Mouse (Mus musculus) MEL (cell line): ENCODE data around the gene Ripor2. TPM values are rescaled to one million over a fixed set of nuclear protein-coding genes. Genes with fewer than 3 reads are reported as not detected.

Experiments
- DNase-seq: peaks from one replicate; pipeline ENCODE4 v3.0.0; 2011; ENCODE audit warnings: low read depth, low spot score
- H3K27ac ChIP-seq: 2 replicates; pipeline ENCODE4 v1.5.1; 2012; ENCODE audit warnings: low read depth, mild to moderate bottlenecking, control low read depth, low read length, moderate library complexity; ENCODE audit not compliant: control insufficient read depth
- H3K27me3 ChIP-seq, 2 experiments: fragments of 150-350 bp in 1 of 2; sonication (generic) in 1 of 2; 2 replicates each; pipeline ENCODE4 v1.6.1; 2012; ENCODE audit warnings: low read length in 2 of 2, mild to moderate bottlenecking in 2 of 2, improper control_type of control experiment in 1 of 2, moderate library complexity in 1 of 2; ENCODE audit not compliant: insufficient read depth in 2 of 2, control insufficient read depth in 1 of 2
- H3K36me3 ChIP-seq, 2 experiments: 2 replicates each; pipeline ENCODE4 v1.6.1; 2012 to 2014; ENCODE audit warnings: low read length in 2 of 2, improper control_type of control experiment in 1 of 2, inconsistent platforms in 1 of 2, mild to moderate bottlenecking in 1 of 2; ENCODE audit not compliant: insufficient read depth in 2 of 2, control insufficient read depth in 1 of 2
- H3K4me1 ChIP-seq, 2 experiments: fragments of 150-350 bp in 1 of 2; sonication (generic) in 1 of 2; 2 replicates each; pipeline ENCODE4 v1.6.1; 2012; ENCODE audit warnings: low read length in 2 of 2, improper control_type of control experiment in 1 of 2, mild to moderate bottlenecking in 1 of 2; ENCODE audit not compliant: insufficient read depth in 2 of 2, control insufficient read depth in 1 of 2
- H3K4me3 ChIP-seq, 2 experiments: fragments of 150-350 bp in 1 of 2; sonication (generic) in 1 of 2; 2 replicates each; pipeline ENCODE4 v1.5.1; 2012; ENCODE audit warnings: low read depth in 2 of 2, low read length in 2 of 2, mild to moderate bottlenecking in 2 of 2, moderate library complexity in 2 of 2, control low read depth in 1 of 2, improper control_type of control experiment in 1 of 2; ENCODE audit not compliant: control insufficient read depth in 1 of 2, insufficient read depth in 1 of 2
- H3K79me2 ChIP-seq: 2 replicates; pipeline ENCODE4 v1.6.1; 2012; ENCODE audit warnings: mild to moderate bottlenecking, low read length, moderate library complexity; ENCODE audit not compliant: control insufficient read depth, poor library complexity, insufficient read depth
- H3K9ac ChIP-seq: 2 replicates; pipeline ENCODE4 v1.6.1; 2012; ENCODE audit warnings: low read depth, mild to moderate bottlenecking, control low read depth, low read length, moderate library complexity; ENCODE audit not compliant: control insufficient read depth, poor library complexity, severe bottlenecking
- H3K9me3 ChIP-seq: fragments of 150-350 bp; sonication (generic); replicated peaks from 2 replicates; pipeline ENCODE4 v1.6.1; 2012; ENCODE audit warnings: mild to moderate bottlenecking, low read length, improper control_type of control experiment, moderate library complexity; ENCODE audit not compliant: insufficient read depth
- CHD1 ChIP-seq: IDR thresholded peaks from 2 replicates; pipeline ENCODE4 v1.6.1; 2012; ENCODE audit warnings: low read depth, mild to moderate bottlenecking, inconsistent platforms, low read length, improper control_type of control experiment
- CHD2 ChIP-seq: IDR thresholded peaks from 2 replicates; pipeline ENCODE4 v1.6.1; 2011; ENCODE audit warnings: low read length, improper control_type of control experiment
- E2F4 ChIP-seq: IDR thresholded peaks from 2 replicates; pipeline ENCODE4 v1.6.1; 2011; ENCODE audit warnings: low read depth, low read length, improper control_type of control experiment, borderline replicate concordance
- ELF1 ChIP-seq: IDR thresholded peaks from 2 replicates; pipeline ENCODE4 v1.6.1; 2014; ENCODE audit warnings: low read depth, mild to moderate bottlenecking, inconsistent platforms, low read length, improper control_type of control experiment, moderate library complexity
- EP300 ChIP-seq, 2 experiments: IDR thresholded peaks; 2 replicates each; pipeline ENCODE4 v1.6.1; 2011; ENCODE audit warnings: improper control_type of control experiment in 2 of 2, low read length in 2 of 2, low read depth in 1 of 2, mild to moderate bottlenecking in 1 of 2
- GABPA ChIP-seq: IDR thresholded peaks from 2 replicates; pipeline ENCODE4 v1.6.1; 2012; ENCODE audit warnings: low read depth, mild to moderate bottlenecking, inconsistent platforms, low read length, improper control_type of control experiment, moderate library complexity
- KAT2A ChIP-seq: conservative IDR thresholded peaks from 2 replicates; pipeline ENCODE4 v1.6.1; 2012; ENCODE audit warnings: low read depth, low read length, improper control_type of control experiment, inconsistent platforms
- MAFK ChIP-seq: IDR thresholded peaks from 2 replicates; pipeline ENCODE4 v1.6.1; 2011; ENCODE audit warnings: low read depth, mild to moderate bottlenecking, low read length, improper control_type of control experiment, borderline replicate concordance
- MAZ ChIP-seq: IDR thresholded peaks from 2 replicates; pipeline ENCODE4 v1.6.1; 2012; ENCODE audit warnings: low read depth, mild to moderate bottlenecking, inconsistent platforms, low read length, improper control_type of control experiment
- MYB ChIP-seq: IDR thresholded peaks from 2 replicates; pipeline ENCODE4 v1.6.1; 2011; ENCODE audit warnings: mild to moderate bottlenecking, low read depth, low read length, improper control_type of control experiment
- MYC ChIP-seq: IDR thresholded peaks from 2 replicates; pipeline ENCODE4 v1.6.1; 2011; ENCODE audit warnings: low read depth, mild to moderate bottlenecking, low read length, improper control_type of control experiment, moderate library complexity
- NELFE ChIP-seq: IDR thresholded peaks from 2 replicates; pipeline ENCODE4 v1.6.1; 2011; ENCODE audit warnings: low read depth, low read length, improper control_type of control experiment
- POLR2AphosphoS2 ChIP-seq: IDR thresholded peaks from 2 replicates; pipeline ENCODE4 v1.6.1; 2011; ENCODE audit warnings: low read length, improper control_type of control experiment
- POLR2AphosphoS5 ChIP-seq: IDR thresholded peaks from 2 replicates; pipeline ENCODE4 v1.6.1; 2012; ENCODE audit warnings: low read depth, borderline replicate concordance, mild to moderate bottlenecking, inconsistent platforms, low read length, moderate library complexity, mixed read lengths
- RAD21 ChIP-seq: IDR thresholded peaks from 2 replicates; pipeline ENCODE4 v1.6.1; 2011; ENCODE audit warnings: mild to moderate bottlenecking, low read depth, low read length, improper control_type of control experiment
- SIN3A ChIP-seq: IDR thresholded peaks from 2 replicates; pipeline ENCODE4 v1.6.1; 2012; ENCODE audit warnings: low read length, improper control_type of control experiment, inconsistent platforms
- TBP ChIP-seq: IDR thresholded peaks from 2 replicates; pipeline ENCODE4 v1.8.0; 2011; ENCODE audit warnings: low read depth, low read length, improper control_type of control experiment
- TCF12 ChIP-seq: IDR thresholded peaks from 2 replicates; pipeline ENCODE4 v1.6.1; 2014; ENCODE audit warnings: low read depth, mild to moderate bottlenecking, inconsistent platforms, low read length, improper control_type of control experiment, moderate library complexity
- UBTF ChIP-seq: IDR thresholded peaks from 2 replicates; pipeline ENCODE4 v1.6.1; 2012; ENCODE audit warnings: low read depth, mild to moderate bottlenecking, inconsistent platforms, low read length, improper control_type of control experiment, moderate library complexity, borderline replicate concordance; ENCODE audit not compliant: insufficient read depth
- USF1 ChIP-seq: IDR thresholded peaks from 2 replicates; pipeline ENCODE4 v1.6.1; 2014; ENCODE audit warnings: low read depth, mild to moderate bottlenecking, inconsistent platforms, low read length, improper control_type of control experiment, moderate library complexity
- ZC3H11A ChIP-seq: IDR thresholded peaks from 2 replicates; pipeline ENCODE4 v1.6.1; 2012; ENCODE audit warnings: low read depth, mild to moderate bottlenecking, inconsistent platforms, low read length, improper control_type of control experiment
- polyA plus RNA-seq, 2 experiments: library from polyadenylated mRNA; stranded (reverse) in 1 of 2; unstranded in 1 of 2; fragments of >175 nt in 1 of 2; fragments of >200 nt in 1 of 2; gene quantifications; 2 replicates each; pipeline versions ENCODE4 v1.2.1 to v1.2.4; 2012; ENCODE audit warnings: low replicate concordance in 2 of 2, low read depth in 1 of 2; ENCODE audit not compliant: insufficient read length in 2 of 2, insufficient read depth in 1 of 2, missing spikeins in 1 of 2
- total RNA-seq: library from RNA; depleted of rRNA; stranded (reverse); fragments of 300-350 nt; gene quantifications from 2 replicates; pipeline ENCODE4 v1.2.3, GENCODE M21; 2012

Gene Ripor2
- total and polyA plus RNA-seq, 3 experiments: 13.5 to 18.5 TPM; not detected in 1

DNA sequence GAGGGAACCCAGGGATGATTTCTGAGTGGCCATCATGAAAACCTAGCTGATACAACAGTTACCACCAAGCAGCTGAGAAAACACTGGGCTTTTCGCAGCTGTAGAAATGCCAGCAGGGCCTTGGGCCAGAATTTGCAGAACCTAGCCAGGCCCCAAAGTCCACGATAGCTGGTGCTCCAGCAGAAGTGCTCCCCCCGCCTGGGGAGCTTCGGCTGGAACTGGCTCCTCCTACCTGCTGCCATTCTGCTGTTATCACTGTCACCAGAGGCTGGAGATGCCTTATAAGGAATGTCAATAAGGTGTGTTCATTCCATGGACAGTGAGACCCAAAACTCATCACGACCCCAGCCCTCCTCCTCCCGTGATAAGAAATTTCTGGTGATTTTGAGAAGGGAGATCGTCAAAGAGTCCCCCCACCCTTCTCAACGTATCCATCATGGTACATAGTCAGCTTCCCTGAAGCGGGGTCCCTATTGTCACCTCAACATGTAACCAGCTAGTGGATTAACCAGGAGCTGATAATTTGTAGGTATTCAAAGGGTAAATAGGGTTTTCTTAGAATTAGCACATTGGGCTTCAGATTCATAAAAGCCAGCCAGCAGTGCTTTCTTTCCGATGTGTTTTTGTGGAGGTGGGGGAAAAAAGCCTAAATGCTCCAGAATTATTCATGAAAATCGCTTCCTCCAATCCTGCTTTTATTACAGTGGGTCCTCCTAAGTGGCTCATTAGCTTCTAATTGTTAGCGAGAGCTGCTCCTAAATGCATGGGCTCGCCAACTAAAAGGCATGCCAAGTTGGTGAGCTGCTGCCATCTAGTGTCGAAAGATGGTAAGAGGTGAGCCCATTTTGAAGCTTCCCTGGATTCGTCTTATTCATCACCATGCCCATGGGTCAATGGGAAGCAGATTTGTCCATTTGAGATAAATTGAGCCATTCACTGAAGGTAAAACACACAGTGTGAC, 105.0 kb downstream of the Ripor2 start (continued):
- TF ChIP-seq EP300 (IDR thresholded peaks at IDR 0.05; ENCODE audit: low read depth in 1 of 2, low read length in 2 of 2): no peak
- TF ChIP-seq MYB: no peak
- no peak for TF ChIP-seq GABPA
- TF ChIP-seq USF1: no peak
- no peak for TF ChIP-seq KAT2A

GRCm38 (mm10) chr13:24693312-24693711, 111.3 kb downstream of the Ripor2 start:
- no peak overlapping the region for H3K27ac ChIP-seq
- H3K4me1 ChIP-seq: no peaks in the 10 kb centered on the region
- no peaks in the 10 kb centered on the region for H3K9me3 ChIP-seq
- H3K36me3 ChIP-seq: peaks cover 0 to 2% of the 10 kb centered on the region in 2 experiments; a peak in 1 of 4 replicates
- H3K4me3 ChIP-seq: no peak overlapping the region
- DNase-seq: no peak
- H3K79me2 ChIP-seq: no peaks in the 10 kb centered on the region
- no peak overlapping the region for H3K9ac ChIP-seq
- no peaks in the 10 kb centered on the region for H3K27me3 ChIP-seq
- TF ChIP-seq CHD1 (no peak), ZC3H11A (no peak), TBP (no peak), GABPA (no peak), UBTF (no peak), ELF1 (no peak), EP300 (IDR thresholded peaks at IDR 0.05; ENCODE audit: low read depth in 1 of 2, low read length in 2 of 2) (no peak), RAD21 (no peak), MYC (no peak), E2F4 (no peak), POLR2AphosphoS5 (no peak), NELFE (no peak), KAT2A (no peak)

- Histone ChIP-seq H3K4me3 (no peak overlapping the region), H3K27ac (no peak overlapping the region), H3K79me2 (no peaks in the 10 kb centered on the region), H3K9ac (no peak overlapping the region), H3K9me3 (no peaks in the 10 kb centered on the region), H3K27me3 (no peaks in the 10 kb centered on the region), H3K36me3 (peaks cover 0 to 4% of the 10 kb centered on the region in 2 experiments; a peak in 1 of 4 replicates), H3K4me1 (no peaks in the 10 kb centered on the region)
- DNase-seq: no peak
- TF ChIP-seq TBP (no peak), KAT2A (no peak), TCF12 (no peak), MAZ (no peak), EP300 (IDR thresholded peaks at IDR 0.05; ENCODE audit: low read depth in 1 of 2, low read length in 2 of 2) (no peak), CHD2 (no peak), POLR2AphosphoS2 (no peak), POLR2AphosphoS5 (no peak), USF1 (no peak), SIN3A (no peak), CHD1 (no peak), MAFK (no peak)
Observed at GRCm38 (mm10) chr13:24698746-24699145, 116.8 kb downstream of the Ripor2 start.
